Mouse (Mus musculus) C3H10T1/2 (cell line): ENCODE measurements around the gene Gm6164. TPM values are rescaled to one million over a fixed set of nuclear protein-coding genes. Genes with fewer than 3 reads are reported as not detected.

ENCODE experiments used
- polyA plus RNA-seq, 2 experiments: library from polyadenylated mRNA; unstranded; fragments of >200 nt; fragmentation: generic; extraction: Trizol; gene quantifications; one replicate each; pipeline ENCODE4 v1.2.1; 2012; ENCODE audit warnings: missing spikeins in 2 of 2

The Gm6164 gene
- polyA plus RNA-seq, result not detected

GRCm38 (mm10) chr7:20205507-20205906 lies at the start of gene Gm6164:
Gene Gm6164, minus strand, starts transcription at chr7:20205607.

GRCm38 (mm10) chr7:20233728-20234127 lies 28.3 kb upstream of the Gm6164 start, which contains the start of gene Gm4498:
Gene Gm4498, minus strand, starts transcription at chr7:20233828.

GRCm38 (mm10) chr7:20193410-20193809 lies 12.0 kb downstream of the Gm6164 start, which contains the start of gene Vmn1r95:
Gene Vmn1r95, plus strand, starts transcription at chr7:20193710.

GRCm38 (mm10) chr7:20168277-20168676 lies 37.1 kb downstream of the Gm6164 start, which contains the start of gene Vmn1r94:
Gene Vmn1r94, minus strand, starts transcription at chr7:20168377.

Other genes with a start within 250 kb of the Gm6164 start
- under 1 TPM in 1 of 2 experiments, not detected in 1; 0.01 TPM for gene Ceacam20, start 240.2 kb downstream of the Gm6164 start, polyA plus RNA-seq
- not detected for gene Nlrp9b, start 214.1 kb downstream of the Gm6164 start, polyA plus RNA-seq
- not detected for gene Vmn1r91, start 105.9 kb downstream of the Gm6164 start, polyA plus RNA-seq
- gene Gm16442, start 83.0 kb downstream of the Gm6164 start, polyA plus RNA-seq, result not detected
- gene Vmn1r93, start 66.5 kb downstream of the Gm6164 start, polyA plus RNA-seq, result not detected
- gene Vmn1r94, start 37.2 kb downstream of the Gm6164 start, polyA plus RNA-seq, result not detected
- gene Vmn1r95, start 11.9 kb downstream of the Gm6164 start, polyA plus RNA-seq, result not detected
- gene Gm4498, start 28.2 kb upstream of the Gm6164 start, polyA plus RNA-seq, result not detected
- not detected for gene Gm5890, start 57.2 kb upstream of the Gm6164 start, polyA plus RNA-seq
- gene Gm4133, start 128.5 kb upstream of the Gm6164 start, polyA plus RNA-seq, result not detected
- not detected for gene Gm5728, start 169.8 kb upstream of the Gm6164 start, polyA plus RNA-seq
- gene Vmn1r100, start 212.3 kb upstream of the Gm6164 start, polyA plus RNA-seq, result not detected
- gene Vmn1r101, start 237.0 kb upstream of the Gm6164 start, polyA plus RNA-seq, result not detected